Mouse (Mus musculus): ENCODE data around the gene Smap2. TPM values are rescaled to one million over a fixed set of nuclear protein-coding genes. Genes with fewer than 3 reads are reported as not detected.

Gene Smap2
- total RNA-seq, 2 experiments from 2014 or later: 16.1 to 16.3 TPM

DNA sequence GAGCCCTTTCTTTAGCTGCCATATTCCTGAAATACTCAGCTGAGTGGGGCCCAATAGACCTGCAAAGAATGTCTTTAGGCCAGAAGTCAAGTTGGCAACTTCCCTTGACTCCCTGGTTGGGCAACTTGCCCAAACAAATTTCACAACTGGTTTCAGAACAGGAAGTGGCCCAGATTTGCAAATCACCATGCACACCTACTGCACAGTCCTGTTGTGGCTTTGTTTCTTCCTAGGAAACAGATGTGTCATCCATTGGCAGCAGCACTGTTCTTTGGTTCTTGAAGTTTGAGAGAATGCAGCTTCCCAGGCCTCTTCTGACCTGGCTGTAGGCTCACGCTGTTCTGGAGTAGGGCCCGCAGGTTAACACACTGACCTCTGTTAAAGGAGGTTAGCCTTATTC is 6.9 kb upstream of the Smap2 start:
- DNase-seq: no peak
- intact Hi-C loops (cut with DNase I; ENCODE audit: low total_unique reads): no loop called here

DNA sequence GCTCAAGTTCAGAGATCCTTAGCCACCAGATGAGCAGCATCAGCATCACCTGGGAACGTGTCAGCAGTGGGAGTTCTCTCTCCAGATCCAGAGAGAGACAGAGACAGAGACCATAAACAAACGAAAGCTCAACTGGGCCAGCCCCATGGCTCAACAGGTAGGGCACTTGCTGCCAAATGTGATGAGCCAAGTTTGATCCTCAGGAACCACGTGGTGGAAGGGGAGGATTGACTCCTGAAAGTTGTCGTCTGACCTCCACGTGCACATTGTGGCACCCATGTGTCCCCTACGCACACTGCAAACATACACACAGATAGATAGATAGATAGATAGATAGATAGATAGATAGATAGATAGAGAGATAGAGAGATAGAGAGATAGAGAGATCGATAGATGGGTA is 6.4 kb upstream of the Smap2 start:
- intact Hi-C loops (cut with DNase I; ENCODE audit: low total_unique reads): no loop called here

DNA sequence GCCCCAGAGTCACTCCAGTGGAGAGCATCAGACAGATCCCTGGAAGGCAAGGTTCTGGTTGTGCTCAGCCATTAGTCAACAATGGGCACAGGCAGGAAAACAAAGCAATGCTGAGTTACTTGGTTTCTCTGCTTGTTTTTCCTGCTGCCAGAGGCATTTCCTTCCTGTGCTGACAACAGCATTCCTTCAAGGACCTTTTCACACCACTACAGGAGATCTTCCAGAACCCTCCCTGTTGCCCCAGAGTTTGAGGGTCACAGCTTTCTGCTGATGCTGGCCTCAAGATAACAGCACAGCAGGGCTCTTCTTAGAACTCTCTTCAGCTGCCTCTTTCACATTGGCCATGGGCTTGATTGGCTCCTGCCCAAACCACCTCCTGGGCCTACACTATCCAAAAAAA is 4.9 kb upstream of the Smap2 start:
- DNase-seq: no peak
- intact Hi-C loops (cut with DNase I; ENCODE audit: low total_unique reads): no loop called here

More for the DNA sequence above, 6.4 kb upstream of the Smap2 start:
- no peak for DNase-seq

DNA sequence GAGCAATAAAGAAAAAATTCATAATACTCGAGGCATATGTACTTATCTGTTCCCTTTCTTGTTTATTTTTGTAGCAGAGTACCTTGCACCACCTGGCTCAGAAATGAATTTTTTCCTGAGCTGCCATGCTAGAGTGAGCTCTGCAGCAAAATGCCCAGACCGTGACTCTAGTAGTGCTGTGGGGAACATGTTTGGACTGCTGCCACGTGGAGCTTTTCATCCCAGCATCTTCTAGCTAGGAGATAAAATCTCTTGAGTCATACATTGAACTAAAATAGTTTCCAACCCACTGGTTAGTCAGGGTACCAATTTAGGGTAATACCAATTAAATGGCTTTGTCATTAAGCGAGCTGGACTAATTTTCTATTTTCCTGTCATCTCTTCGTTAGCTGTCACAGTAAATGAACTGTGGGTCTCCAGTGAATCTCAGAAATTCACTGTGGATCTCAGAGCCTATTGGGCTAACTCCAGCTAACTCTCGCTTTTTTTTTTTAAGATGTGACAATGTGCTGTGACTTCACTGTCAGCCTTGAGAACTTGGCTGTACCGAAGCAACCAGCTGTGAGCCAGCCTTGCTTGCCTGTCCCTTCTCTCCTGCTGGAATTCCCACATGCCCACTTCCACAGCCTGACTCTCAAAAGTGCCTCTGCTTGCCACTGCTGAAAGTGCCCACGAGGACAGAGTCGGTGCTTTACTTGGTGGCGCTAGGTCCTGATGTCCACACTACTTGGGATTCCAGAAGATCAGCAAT is 3.2 kb upstream of the Smap2 start:
- no peak for DNase-seq
- intact Hi-C loops (cut with DNase I; ENCODE audit: low total_unique reads): no loop called here

DNA sequence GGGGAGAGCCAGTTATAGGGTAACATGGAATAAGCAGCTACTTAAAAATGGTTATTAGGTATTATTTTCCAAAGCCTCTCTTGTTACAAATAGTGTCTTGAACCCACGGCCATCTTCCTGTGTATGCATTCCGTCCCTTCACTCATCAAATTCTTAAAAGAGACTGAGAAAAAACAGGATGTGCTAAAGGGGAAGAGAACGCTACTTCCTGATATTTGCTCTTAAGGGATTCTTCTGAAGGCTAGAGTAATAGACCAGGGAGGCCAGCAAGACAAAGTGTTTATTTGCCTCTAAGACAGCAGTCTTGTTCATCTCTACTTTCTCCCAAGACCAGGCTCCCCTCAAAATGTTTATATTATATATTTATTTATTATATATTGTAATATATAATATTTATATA is 1.2 kb upstream of the Smap2 start:
- intact Hi-C loops (cut with DNase I; ENCODE audit: low total_unique reads): no loop called here

DNA sequence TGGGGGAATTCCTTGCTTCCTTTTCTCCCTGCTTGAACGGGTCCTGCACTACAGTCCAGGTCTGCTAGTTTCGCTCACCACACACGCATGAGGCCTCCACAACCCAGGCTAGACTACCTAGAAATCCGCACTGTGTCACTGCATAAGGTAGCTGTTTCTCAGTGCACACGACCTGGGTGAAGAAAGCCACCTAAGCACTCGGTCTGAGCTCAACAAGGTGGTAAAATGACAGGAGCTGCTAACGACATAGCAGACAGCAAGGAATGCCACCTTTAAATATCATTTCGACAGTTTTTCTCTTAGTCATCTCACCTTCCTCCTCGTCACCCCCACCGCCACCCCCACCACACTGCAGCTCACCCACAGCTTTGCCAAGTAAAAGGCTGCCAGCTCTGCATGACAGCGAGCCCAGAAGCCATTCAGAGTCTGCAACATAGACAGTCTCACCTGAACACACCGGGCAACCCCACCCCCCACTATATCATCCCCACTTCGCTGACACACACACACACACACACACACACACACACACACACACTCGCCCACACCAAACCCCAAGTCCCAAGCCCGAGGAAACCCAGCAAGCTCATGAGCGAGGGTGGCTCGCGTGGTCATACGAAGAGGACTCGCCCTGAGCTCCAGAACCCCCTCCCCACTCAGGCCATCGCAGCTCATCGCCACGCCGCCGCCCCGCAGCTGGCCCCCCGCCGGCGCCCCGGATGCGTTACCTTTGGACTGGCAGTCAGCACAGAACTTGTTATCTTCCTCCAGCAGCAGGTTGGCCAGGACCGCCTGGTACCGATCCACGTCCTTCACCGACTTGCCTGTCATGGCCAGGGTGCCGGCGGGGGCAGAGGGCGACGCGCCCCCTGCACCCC is 787 bp downstream of the Smap2 start:
- DNase-seq: no peak

More for the DNA sequence above, 1.2 kb upstream of the Smap2 start:
- DNase-seq: no peak

DNA sequence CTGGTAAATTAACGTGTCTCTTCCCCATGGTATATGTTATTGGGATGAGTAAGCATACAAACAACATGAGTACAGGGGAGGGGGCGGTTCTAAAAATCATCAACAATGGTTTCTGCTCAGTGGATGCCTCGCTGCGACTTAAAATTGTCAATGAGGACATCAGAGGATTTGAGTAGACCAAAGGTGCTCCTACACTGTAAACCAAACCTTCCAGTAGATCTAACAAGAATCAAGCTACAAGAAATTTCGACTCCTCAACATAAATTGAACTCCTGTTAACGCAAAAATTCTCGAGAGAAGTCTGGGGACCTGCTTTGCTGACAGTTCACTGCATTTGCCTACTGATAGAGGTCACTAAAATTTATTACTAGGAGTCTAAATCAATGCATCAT is 1.8 kb downstream of the Smap2 start:
- intact Hi-C loops (cut with DNase I; ENCODE audit: low total_unique reads): no loop called here
- no peak for DNase-seq

More for the DNA sequence above, 787 bp downstream of the Smap2 start:
- intact Hi-C loops (cut with DNase I; ENCODE audit: low total_unique reads): loop anchor here (2.0 kb wide), 1 partner anchor 29 kb away; no protein-coding TSS in a partner anchor

DNA sequence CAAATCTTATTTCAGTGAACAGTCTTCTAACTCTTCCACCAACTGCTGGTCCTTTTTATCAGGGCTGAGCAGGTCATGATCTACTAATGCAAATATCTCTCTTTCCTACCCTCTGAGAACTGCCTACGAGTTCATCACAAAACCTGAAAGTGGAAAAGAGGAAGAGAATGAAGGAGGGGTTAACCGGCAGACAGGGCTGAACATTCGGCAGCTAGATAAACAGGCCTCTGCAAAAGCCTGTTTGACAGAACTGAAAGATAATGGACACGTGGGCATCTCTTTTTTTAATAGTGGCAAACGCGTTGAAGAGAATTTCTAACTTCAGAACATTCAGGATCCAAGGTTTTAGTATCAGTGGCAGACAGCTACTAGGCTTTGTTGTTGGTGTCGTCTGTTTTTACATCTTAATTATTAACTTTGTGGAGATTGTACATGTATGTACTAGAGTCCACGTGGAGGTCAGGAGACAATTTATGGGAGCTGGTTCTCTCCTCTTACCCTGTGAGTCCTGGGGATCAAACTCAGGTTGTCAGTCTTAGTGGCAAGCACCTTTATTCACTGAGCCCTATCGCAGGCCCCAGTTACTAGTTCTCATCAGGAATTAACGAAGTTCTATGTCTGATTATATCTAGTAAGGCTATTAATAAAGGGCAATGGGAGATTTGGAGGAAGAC is 2.3 kb downstream of the Smap2 start:
- intact Hi-C loops (cut with DNase I; ENCODE audit: low total_unique reads): no loop called here
- DNase-seq: no peak

DNA sequence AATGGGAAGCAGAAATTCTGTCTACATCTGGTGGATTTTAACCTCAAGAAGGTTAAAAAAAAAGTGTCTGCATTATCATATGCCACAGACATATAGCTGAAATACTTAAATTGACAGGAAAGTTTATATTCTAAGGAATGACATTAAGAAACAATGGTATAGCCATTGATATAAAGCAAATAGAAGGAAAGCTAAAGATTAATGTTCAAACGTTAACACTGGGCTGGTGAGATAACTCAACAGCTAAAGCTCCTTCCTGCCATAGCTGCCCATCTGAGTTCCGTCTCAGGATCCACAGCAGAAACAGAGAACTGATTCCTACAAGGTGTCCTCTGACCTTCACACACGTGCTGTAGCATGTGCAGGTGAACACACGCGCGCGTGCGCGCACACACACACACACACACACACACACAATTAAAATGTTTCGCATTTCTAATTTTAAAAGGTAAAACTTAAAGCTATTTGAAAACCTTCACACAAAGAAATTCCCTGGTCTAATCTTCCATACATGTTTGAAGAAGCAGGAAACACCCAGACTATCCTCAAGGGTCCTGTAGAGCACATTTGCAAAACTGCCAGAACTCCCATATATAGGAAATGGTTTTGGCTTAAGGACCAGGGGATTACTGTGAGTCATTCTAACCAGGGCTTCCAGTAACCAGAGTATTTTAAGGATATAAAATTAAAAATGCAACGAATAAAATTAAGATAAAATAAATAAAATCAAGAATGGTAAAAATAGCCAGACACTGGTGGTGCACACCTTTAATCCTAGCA is 6.1 kb downstream of the Smap2 start:
- intact Hi-C loops (cut with DNase I; ENCODE audit: low total_unique reads): no loop called here
- no peak for DNase-seq

DNA sequence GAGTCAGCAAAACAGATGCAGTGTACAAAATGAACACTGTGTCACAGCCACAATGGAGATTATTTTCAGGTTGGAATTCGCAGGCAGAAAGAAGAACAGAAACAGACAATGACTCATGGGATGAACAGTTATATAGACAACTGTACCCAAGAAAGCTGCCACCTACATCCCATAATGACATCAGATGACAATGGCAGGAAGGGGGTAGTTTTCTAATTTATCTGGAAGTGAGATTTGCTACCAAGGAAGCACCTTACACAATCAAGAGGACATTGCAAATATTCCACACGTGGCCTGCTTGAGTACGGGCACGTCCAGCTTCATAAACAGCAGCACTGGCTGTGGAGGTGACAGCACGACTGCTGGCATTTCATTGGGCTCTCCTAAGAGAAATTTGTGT is 7.9 kb downstream of the Smap2 start:
- no peak for DNase-seq
- intact Hi-C loops (cut with DNase I; ENCODE audit: low total_unique reads): no loop called here

DNA sequence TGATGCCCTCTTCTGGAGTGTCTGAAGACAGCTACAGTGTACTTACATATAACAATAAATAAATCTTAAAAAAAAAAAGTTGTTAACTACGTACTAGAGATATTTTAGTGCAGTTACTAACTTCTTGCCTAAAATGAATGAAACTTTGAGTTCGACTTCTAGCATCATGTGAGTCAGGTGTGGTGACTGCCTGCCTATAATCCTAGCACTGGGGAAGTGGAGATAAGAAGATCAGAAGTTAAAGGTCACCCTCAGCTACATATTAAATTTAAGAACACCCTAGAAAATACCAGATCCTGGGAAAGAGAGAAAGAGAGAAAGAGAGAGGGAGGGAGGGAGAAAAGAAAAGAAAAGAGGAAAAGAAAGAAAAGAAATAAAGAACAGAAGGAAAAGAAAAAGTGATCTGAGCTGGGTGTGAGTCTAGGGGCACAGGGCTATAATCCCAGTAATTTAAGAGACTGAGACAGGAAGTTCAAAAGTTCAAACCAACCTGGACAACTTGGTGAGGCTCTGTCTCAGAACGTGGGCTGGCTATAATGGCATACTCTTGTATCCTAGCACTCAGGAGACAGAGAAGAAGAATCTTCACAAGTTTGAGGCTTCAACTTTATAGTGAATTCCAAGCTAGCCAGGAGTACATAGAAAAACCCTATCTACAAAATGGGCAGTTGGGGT is 8.8 kb downstream of the Smap2 start:
- intact Hi-C loops (cut with DNase I; ENCODE audit: low total_unique reads): no loop called here
- no peak for DNase-seq

DNA sequence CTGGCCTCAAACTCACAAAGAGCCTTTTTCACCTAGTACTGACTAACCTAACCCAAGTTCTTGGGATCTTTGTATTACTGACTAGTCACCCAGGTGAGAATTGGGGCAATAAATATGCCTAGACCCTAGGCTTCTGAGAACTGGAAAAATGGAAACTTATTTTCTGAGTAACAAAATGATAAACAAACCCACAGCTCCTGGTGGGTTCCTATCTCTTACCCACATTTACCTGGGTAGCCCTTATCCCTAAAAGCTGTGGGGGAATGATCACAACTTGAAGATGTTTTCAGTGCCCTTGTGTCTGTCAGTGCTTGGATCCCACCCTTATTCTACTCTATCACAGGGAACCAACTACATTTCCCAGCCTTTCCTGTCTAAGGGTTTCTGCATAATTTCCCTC is 10.0 kb downstream of the Smap2 start:
- no peak for DNase-seq
- intact Hi-C loops (cut with DNase I; ENCODE audit: low total_unique reads): no loop called here

DNA sequence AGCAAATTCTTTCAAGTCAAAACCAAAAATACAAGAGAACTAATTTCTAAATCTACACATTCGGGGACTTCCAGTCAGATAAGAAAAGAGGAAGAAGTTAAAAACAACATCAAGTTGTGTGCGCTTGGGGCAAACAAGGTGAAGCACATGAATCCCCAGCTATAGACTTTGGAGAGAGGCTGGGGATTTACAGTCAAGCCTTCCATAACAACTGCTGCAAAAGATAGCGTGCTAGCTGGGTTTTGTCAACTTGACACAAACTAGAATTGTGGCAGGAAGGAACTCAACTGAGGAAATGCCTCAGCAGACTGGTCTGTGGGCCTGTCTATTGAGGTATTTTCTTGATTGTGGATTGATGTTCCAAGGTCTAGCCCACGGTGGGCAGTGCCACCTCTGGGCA is 12.4 kb downstream of the Smap2 start:
- no peak for DNase-seq
- intact Hi-C loops (cut with DNase I; ENCODE audit: low total_unique reads): no loop called here

DNA sequence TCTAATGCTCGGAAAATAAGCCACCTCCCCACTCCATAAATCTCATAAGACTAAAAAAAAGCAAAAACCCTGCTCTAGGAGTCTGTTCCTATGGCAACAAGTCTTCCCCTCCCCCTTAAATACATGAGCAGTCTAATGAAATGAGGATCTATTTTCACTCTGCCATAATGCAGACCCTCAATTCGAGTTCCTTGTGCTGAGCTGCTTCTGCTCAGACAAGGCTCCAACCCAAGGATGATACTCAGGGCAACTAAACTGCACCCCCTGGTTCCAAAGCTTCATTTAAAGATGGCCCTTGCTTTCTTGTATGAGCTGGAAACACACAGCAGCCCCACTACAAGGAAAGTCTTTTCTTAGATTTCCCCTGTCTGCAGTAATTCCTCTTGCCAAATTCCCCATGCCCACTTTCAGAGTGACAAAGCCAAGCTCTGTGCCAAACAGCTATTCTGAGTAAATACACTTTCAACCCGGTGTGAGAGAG is 13.4 kb downstream of the Smap2 start:
- intact Hi-C loops (cut with DNase I; ENCODE audit: low total_unique reads): no loop called here
- no peak for DNase-seq

DNA sequence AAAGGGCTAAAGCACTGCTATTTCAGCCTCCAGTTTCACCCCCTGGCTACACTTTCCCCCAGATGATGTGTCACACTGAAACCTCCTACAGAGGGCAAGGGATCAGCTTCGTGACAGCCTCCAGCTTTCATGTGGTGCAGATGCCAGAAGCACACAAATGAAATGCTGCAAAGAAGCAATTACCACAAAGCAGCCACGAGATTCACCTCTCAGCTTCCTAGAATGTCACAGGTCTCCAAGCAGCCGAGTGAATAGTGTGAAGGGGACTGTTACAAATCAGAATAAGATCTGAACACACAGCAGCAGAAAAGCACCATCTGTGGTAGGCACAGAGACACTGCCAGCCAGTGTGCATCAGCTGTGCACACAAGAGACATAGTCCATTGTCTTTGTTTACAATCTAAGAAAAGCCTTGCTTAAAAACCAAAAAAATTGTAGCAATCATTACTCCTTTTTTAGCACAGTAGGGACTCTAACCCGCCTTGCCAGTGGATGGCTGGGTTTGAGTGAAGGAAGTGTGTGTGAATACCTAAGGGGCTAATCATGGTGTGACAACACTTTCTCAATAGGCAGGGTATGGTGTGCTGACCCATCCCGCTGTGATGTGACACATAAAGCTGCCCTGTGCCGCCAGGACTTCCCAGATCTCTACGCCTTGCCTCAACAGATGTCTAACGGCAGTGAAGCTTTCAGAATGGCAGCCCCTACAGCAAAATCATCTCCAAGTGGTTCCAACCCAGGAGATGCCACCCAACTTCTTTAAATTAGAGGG is 14.5 kb downstream of the Smap2 start:
- intact Hi-C loops (cut with DNase I; ENCODE audit: low total_unique reads): no loop called here
- no peak for DNase-seq

DNA sequence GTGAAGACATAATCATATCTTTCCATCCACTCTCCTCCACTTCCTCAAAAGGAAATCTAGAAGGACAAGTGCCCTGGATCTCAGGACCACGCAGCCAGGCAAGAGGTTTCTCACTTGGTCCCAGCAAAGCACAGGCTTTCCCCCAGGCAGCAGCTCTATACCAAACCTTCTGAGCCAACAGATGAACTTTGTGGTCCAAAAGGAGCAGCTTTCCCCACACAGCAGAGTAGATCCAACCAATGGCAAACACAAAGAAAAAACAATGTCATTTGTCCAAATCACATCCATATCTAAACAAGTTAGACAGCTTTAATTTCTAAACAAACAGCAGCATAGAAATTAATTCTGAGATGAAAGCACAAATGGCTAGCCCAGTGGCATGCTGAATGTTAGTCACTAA is 15.4 kb downstream of the Smap2 start:
- no peak for DNase-seq
- intact Hi-C loops (cut with DNase I; ENCODE audit: low total_unique reads): no loop called here

DNA sequence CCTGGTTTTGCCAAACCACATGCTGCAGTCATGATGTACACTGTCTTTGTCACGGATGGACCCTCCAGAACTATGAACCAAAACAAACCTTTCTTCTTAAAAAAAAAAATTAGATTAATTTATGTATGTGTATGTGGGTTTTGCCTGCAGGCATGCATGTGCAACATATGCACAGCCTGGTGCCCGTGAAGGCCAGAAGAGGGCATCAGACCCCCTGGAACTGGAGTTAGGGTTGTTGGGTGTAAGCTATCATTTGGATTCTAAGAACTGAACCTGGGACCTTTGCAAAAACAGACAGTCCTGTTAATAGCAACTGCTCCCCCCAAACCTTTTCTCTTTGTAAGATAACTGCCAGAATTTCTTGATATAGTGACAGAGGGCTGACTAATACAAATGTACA is 16.0 kb downstream of the Smap2 start:
- intact Hi-C loops (cut with DNase I; ENCODE audit: low total_unique reads): no loop called here
- DNase-seq: no peak

DNA sequence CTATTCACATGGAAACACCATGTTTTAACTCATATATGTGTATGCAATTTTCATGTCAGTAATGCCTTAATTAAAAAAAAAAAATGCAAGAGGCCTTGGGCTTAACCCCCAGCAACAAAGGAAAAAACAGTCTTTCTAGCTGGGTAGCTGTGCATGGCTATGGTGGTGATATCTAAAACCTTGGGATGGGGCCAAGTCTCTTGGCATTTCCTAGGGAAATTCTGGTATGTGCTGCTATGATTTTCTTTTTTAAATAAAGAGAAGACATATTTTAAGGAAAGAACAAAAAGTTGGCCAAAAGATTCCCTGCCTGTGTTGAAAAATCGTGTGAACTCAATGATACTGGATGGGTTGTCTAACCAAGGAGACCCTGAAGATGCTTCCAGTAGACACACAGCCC is 21.1 kb downstream of the Smap2 start:
- DNase-seq: no peak
- intact Hi-C loops (cut with DNase I; ENCODE audit: low total_unique reads): no loop called here
